Mouse (Mus musculus): ENCODE data around the gene Brd3os.

DNA sequence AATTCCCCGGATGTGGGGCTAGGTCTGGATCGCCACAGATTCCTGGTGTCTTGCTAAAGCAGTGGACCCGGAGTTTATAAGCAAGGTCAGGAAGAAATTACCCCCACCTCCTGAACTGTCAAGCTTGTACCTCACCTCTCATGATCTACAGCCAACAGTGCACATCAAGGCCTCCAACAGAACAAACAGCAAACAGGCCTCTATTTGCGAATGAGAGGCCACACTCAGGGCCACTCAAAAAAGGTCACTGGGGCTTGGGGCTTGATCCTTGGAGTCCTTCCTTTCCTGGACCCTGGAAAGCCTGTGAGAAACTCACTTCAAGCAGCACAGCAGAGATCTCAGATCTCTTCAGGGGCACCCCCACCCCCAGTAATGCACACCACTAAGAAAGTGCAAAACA is 31.8 kb downstream of the Brd3os start:
- TF ChIP-seq POLR2A (IDR thresholded peaks at IDR 0.05; ENCODE audit: borderline replicate concordance, extremely low read depth, low read depth, low read length) = no peak
- no peak for TF ChIP-seq CTCF (IDR thresholded peaks at IDR 0.05; ENCODE audit: insufficient read depth, low read length)

Measured in lung, adult 2 months (tissue).